Mouse (Mus musculus) kidney, adult 11 months (tissue): ENCODE data around the gene Gm7694.

Experiments used
- DNase-seq: peaks from one replicate; pipeline ENCODE4 v3.0.0; 2022

The Gm7694 gene

DNA sequence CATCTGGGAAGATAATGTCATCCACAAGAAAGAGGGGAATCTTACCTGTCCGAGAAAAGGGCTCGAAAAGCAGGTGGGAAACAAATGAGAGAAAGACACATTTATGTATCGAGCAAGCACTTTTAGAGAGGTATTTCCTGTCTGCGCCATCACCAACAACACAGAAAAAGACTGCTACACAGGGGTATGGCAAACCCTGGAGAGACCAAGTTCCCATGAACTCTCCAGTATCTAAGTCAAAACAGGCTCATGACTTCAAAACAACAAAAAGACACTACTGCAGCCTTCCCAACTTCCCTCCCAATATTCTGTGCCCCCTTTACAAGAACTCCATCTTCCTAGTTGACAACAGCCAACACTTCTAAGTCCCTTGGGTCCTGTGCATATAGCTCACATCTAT lies at the start of gene Gm7694:
Gene Gm7694 (minus strand): TSS at position 101 of the 400 bp plus-strand sequence.
- DNase-seq, result no peak

DNA sequence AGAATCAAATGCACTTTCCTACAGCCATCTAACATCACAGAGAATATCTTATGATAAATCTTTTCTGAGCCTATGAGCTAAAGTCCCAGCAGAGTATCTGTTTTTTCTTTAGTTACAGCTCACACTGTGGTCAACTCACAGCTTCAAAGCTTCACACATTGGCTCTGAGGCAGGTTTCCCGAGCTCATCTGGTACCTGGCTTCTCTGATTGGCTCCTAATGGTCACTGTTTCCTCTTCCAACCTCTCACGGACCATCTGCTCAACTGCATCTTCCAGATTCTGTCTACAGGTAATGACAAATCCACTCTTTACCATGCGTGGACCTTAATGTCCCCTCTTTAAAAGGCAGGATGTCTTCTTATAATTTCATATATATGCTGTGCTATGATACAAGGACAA lies 47.2 kb upstream of the Gm7694 start:
- DNase-seq, result no peak

GRCm38 (mm10) chr1:170351080-170351479 lies 44.9 kb upstream of the Gm7694 start:
- no peak for DNase-seq

DNA sequence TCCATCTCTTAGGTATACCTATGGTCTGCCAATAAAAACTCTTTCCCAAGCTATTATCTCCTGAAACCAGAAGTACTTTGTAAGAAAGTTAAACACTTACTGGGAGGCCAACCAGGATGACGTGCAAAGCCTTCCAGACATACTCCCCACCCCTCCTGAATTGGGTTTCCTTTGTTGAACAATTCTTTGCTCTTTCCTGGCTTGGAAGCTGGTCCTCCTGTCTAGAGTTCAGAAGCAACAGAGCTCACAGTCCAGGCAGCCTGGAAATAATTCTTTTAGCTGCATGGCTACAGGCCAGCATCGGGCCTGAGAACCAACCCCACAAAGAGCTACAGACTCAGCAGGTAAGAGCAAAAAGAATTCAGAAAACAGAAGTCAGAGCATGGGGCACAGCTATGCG lies 40.1 kb upstream of the Gm7694 start:
- DNase-seq, result peak; percentile 70

GRCm38 (mm10) chr1:170343906-170344305 lies 37.8 kb upstream of the Gm7694 start:
- DNase-seq, result peak; percentile 41

- no peak for DNase-seq
Observed at GRCm38 (mm10) chr1:170343081-170343480, 36.9 kb upstream of the Gm7694 start.

- no peak for DNase-seq
Observed at GRCm38 (mm10) chr1:170339943-170340342, 33.8 kb upstream of the Gm7694 start.

DNA sequence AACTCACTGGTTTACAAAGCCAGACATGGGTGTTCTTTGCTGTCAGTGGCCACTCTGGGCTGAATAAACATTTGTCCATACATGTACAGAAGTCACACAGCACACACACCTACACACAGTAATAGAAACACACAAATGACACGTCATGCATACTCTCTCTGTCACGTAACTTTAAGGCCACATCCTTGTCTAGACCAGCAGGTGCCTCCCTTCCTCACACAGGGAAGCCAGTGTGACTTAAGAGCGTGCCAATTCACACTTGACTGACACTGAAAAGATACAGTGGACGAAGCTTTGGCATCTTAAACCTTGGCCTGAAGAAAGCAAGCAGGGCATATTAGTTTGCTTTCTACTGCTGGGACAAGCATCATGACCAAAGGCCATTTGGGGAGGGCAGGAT lies 26.6 kb upstream of the Gm7694 start:
- DNase-seq, result no peak

DNA sequence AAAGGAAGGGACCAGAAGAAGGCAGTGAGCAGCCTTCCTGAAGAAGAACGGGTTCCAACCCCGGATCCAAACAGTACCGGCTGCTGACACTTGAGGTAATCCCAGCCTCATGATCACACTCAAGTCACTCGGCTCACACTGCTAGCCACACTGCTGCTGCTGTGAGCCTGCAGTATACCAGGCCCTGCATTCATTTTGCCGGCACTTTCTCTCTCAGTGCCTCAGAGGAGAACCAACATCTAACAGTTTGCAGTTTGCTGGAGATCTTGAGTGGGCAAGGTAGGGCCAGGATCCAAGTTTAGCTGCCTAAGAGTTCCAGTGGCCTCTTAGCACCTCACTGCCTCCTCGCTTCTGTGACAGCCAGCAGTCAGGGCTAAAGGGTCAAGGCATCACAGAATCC lies 25.8 kb upstream of the Gm7694 start:
- no peak for DNase-seq

- DNase-seq, result no peak
Observed at GRCm38 (mm10) chr1:170325277-170325676, 19.1 kb upstream of the Gm7694 start.

GRCm38 (mm10) chr1:170324312-170324711 lies 18.2 kb upstream of the Gm7694 start:
- no peak for DNase-seq

DNA sequence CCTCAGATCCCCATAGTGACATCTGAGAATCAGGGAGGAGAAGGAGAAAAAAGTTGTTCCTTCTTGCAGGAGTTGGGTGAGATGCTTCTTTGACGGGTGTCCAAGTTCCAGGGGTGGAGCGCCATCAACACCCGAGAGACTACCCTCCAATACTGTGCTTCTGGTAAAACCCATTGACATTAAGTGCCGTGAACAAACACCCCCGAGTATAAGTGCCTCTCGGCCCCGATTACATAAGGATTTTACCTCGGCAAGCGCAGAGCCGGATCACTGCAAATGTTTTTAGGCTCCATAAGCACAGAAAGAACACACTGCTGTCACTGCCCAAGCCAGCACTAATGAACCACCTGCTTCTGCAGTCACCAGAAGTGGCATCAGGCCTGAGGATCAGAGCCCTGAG lies 16.9 kb upstream of the Gm7694 start:
- DNase-seq, result no peak

GRCm38 (mm10) chr1:170322046-170322445 lies 15.9 kb upstream of the Gm7694 start:
- DNase-seq, result no peak

DNA sequence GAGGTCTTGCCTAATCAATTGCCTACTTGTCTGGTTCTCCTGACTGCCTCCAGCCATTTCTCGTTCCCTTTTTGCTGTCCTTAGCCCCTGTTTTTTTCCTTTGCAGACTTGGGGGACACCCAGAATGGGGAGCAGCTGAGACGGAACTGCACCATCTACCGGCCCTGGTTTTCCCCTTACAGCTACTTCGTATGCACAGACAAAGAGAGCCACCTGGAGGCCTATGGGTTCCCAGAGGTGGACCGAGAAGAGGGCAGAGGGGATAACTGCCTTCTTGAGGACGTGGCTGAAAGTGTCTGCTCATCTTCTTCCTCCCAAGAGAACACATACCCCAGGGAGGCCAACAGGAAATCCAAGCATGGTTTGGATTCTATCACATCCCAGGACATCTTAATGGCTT lies 5.3 kb upstream of the Gm7694 start:
- DNase-seq, result no peak

- no peak for DNase-seq
Observed at GRCm38 (mm10) chr1:170308503-170308902, 2.4 kb upstream of the Gm7694 start, which contains the start of gene Spata46. Gene Spata46, plus strand, starts transcription at chr1:170308803.

DNA sequence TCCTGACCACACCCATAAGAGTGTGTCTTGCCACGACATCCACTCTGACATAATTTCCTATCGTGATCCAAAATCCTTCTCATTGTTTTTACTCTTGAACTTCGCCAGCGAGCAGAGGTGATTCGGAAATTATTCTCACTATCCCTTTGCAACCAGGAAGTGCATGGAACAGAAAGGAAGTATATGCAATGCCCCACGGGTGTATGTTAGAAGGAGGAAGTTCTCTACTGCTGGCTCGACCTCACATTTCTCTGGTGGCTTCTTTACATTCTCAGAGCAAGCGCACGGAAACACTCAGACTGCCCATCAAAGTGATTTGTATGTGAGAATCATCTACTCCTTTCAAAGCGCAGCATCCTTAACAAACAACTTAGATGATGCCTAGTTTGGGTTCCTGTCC lies 1.1 kb downstream of the Gm7694 start:
- DNase-seq, result no peak

DNA sequence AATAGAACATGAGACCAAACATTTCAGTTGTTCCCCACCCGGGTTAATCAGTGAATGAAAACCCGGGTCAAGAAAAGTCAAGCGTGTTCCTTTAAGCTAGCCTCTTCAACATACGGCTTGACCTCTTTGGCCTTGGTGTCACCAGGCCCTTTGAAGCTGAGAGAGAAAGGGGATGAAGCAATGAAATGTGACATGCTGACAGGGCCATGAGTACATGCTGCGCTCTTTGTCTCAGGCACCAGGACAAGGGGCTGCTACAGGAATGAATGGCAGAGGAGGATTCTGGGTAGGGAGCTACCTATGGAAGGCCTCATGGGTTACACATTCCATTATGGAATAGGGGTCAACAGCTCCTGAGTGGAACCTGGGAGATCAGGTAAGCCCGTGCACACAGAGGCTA lies 3.0 kb downstream of the Gm7694 start:
- DNase-seq, result no peak

DNA sequence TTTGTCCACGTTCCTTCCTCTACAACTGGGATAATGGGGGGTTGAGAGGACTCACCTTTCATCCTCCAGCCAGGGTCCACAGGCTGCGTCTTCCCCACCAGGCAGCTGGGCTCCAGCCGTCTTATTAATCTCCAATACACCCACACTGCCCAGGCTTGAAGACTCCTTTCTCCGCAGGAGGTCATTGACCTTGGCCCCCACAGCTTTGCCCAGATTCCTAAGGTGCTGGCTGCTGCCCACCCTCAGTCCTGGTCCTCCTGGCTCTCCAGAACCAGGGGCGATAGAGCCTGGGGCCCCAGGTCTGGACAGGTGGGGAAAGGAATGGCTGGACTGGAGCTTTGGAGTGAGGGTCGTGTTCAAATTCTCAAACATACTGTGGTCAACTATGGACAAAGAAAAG lies 3.7 kb downstream of the Gm7694 start:
- DNase-seq, result no peak

DNA sequence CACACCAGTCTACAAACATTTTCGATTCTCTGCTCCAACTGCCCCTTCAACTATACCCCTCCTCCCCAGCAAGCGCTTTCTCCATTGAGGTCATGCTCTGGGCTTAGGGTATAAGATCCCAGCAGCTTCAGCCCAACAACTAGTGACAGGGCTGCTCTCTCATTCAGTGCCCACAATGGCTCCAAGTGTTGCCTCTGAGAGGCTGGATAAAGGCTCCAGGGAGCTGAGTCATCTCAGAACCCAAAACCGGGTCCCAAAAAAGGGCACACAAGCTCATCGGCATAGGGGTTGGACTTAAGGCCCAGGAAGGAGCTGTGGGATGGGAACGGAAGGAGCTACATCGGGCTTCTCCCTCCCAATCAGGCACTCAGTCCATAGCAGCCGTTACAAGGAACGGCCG lies 4.4 kb downstream of the Gm7694 start:
- no peak for DNase-seq

DNA sequence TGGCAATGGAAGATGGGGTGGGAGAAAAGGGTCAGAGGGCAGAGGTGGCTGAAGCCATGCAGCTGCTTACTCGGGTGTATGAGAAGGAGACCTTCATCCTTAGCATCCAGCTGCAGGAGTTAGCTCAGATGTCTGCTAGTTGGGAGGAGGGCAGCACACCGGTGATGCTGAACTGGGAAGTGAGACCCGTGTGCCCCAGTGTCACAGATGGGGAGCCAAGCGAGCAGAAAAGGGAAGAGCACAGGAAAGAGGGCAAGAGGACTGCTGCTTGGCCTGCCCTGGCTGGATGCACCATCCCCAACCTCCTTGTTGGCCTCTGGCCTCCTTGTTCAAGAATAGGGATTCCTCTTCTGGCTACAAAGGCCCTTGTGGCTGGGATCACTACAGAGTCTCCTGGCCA lies 6.6 kb downstream of the Gm7694 start:
- no peak for DNase-seq

DNA sequence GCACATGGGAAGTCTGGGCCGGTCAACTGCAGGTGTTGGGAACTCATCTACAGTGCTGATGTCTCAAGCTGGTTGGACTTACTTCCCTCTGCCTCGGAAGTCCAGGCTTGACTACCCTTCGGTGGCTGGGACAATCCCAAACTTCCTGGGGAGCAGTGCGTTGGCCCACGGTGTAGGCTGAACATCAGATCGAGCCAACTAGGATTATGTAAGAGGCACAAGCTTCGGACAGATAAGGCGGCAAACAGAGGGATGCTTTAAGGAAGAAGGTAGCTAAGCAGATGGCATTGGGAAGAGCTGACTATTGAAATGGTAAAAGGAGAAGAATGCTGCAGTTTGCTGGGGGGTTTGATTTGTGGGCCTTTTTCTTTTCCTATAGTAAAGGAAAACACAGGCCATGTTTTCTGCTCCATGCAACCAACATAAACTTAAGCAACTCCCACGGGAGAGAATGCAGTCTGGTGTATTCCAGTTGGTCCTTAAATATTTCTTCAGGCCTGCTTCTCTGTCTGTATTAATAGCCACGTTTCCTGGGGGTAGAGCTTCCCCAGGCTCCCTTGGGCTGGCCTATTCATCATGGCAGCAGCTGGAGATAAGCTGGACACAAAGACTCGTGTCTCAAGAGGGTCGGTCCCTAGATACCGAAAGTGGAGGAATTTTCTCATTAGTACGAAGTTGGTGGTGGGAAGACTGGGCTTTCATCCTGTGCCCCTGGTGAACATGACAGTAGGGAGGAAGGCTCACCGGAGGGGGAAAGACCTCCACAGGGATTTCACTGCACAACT lies 11.2 kb downstream of the Gm7694 start:
- DNase-seq, result no peak

DNA sequence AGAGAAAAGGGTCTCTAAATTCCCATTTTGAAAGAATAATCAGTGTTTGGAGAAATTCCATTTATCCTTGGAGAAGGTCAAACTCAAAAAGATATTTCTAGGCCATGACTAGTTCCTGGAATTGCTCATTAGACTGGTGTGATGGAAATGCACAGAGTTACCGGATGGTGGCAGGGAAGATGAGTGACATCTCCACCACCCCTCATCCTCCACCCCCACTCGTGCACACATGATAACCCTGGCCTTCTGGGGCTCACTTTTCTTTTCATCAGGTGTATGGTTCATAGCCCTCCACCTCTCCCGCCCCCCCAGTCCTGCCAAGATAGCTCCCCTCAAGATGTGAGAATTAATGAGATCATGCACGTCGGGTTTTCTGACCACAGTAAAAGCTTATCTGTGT lies 12.9 kb downstream of the Gm7694 start:
- no peak for DNase-seq

GRCm38 (mm10) chr1:170292239-170292951 lies 13.7 kb downstream of the Gm7694 start:
- peak; percentile 48 for DNase-seq

GRCm38 (mm10) chr1:170282415-170283129 lies 23.6 kb downstream of the Gm7694 start:
- no peak for DNase-seq
